Mouse (Mus musculus): ENCODE measurements around the gene Sdk1.

Sdk1 gene

GRCm38 (mm10) chr5:141781142-141781541 lies 539.9 kb downstream of the Sdk1 start:
- DNase-seq, result no peak

- no peak for DNase-seq
These were observed 541.0 kb downstream of the Sdk1 start for GRCm38 (mm10) chr5:141782330-141782729.

GRCm38 (mm10) chr5:141783516-141783915 lies 542.2 kb downstream of the Sdk1 start:
- DNase-seq, result no peak

- DNase-seq, result no peak
These were observed 552.6 kb downstream of the Sdk1 start for GRCm38 (mm10) chr5:141793926-141794325.

- no peak for DNase-seq
These were observed 582.6 kb downstream of the Sdk1 start for GRCm38 (mm10) chr5:141823823-141824330.

- no peak for DNase-seq
These were observed 583.6 kb downstream of the Sdk1 start for GRCm38 (mm10) chr5:141824739-141825379.

- peak; percentile 47 for DNase-seq
These were observed 594.3 kb downstream of the Sdk1 start for GRCm38 (mm10) chr5:141835566-141835965.

- DNase-seq, result peak; percentile 32
These were observed 595.7 kb downstream of the Sdk1 start for GRCm38 (mm10) chr5:141836892-141837455.

GRCm38 (mm10) chr5:141844701-141845100 lies 603.4 kb downstream of the Sdk1 start:
- no peak for DNase-seq

- no peak for DNase-seq
These were observed 606.4 kb downstream of the Sdk1 start for GRCm38 (mm10) chr5:141847686-141848085.

GRCm38 (mm10) chr5:141852175-141852574 lies 610.9 kb downstream of the Sdk1 start:
- peak; percentile 79 for DNase-seq

- no peak for DNase-seq
These were observed 615.2 kb downstream of the Sdk1 start for GRCm38 (mm10) chr5:141856447-141856846.

GRCm38 (mm10) chr5:141857781-141858180 lies 616.5 kb downstream of the Sdk1 start:
- DNase-seq, result no peak

GRCm38 (mm10) chr5:141858406-141859160 lies 617.3 kb downstream of the Sdk1 start:
- DNase-seq, result peak; percentile 44

- no peak for DNase-seq
These were observed 624.8 kb downstream of the Sdk1 start for GRCm38 (mm10) chr5:141866042-141866441.

GRCm38 (mm10) chr5:141873751-141874150 lies 632.5 kb downstream of the Sdk1 start:
- no peak for DNase-seq

- DNase-seq, result no peak
These were observed 639.4 kb downstream of the Sdk1 start for GRCm38 (mm10) chr5:141880661-141881060.

- peak; percentile 16 for DNase-seq
These were observed 642.9 kb downstream of the Sdk1 start for GRCm38 (mm10) chr5:141884111-141884647.

- DNase-seq, result no peak
These were observed 644.7 kb downstream of the Sdk1 start for GRCm38 (mm10) chr5:141886006-141886405.

- peak; percentile 17 for DNase-seq
These were observed 648.5 kb downstream of the Sdk1 start for GRCm38 (mm10) chr5:141889766-141890165.

- DNase-seq, result no peak
These were observed 655.1 kb downstream of the Sdk1 start for GRCm38 (mm10) chr5:141896402-141896801.

GRCm38 (mm10) chr5:141897481-141897880 lies 656.2 kb downstream of the Sdk1 start:
- DNase-seq, result no peak

- no peak for DNase-seq
These were observed 658.5 kb downstream of the Sdk1 start for GRCm38 (mm10) chr5:141899751-141900150.
